Mouse (Mus musculus) urinary bladder, postnatal 14 days (tissue): ENCODE data around the gene Dnajc5g.
A peak's percentile ranks its signal among the peaks of the same experiment; 100 is the strongest.

ENCODE experiments used
- DNase-seq: peaks from one replicate; pipeline ENCODE4 v3.0.0; 2021; ENCODE audit warnings: low spot score

The Dnajc5g gene

DNA sequence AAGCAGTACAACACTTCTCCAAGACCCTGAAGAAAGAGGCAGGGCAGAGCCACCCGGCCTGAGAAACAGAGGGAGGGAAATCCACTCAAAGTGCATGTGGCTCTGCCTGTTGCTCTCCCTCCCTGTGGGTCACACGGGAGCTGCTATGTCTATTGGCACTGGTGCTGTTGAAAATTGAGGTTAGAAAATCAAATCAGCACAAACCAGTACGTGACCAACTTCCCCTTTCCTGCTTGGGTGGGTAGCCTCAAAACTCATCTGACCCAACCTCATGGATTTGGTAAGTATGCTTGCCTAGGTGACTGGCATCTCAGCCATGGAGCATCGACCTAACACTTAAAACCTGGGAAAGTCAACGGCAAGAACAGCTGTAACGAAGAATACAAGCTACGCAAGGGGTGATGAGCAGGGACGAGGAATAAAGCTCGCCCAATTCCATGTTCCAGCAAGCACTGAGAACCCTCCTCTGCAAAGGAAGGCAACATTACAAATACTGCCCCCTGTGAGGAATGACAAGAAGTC lies at the start of gene Dnajc5g:
Gene Dnajc5g (plus strand): TSS at position 472 of the 522 bp plus-strand sequence.
- no peak for DNase-seq

GRCm38 (mm10) chr5:31069810-31070209 lies 36.3 kb upstream of the Dnajc5g start:
- no peak for DNase-seq

- DNase-seq, result no peak
Observed at GRCm38 (mm10) chr5:31071059-31071458, 35.0 kb upstream of the Dnajc5g start.

DNA sequence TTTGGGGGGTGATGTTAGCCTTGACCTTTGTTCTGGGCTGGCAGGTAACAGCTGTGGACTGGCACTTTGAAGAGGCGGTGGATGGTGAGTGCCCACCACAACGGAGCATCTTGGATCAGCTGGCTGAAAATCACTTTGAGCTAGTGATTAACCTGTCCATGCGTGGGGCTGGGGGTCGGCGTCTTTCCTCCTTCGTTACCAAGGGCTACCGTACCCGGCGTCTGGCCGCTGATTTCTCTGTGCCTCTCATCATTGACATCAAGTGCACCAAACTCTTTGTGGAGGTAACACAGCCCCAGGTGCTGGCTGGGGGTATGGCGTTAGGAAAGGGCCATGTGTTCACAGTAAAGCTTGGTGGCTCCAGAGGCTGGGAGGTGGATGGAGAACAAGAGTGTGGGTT lies 34.3 kb upstream of the Dnajc5g start:
- DNase-seq, result no peak

GRCm38 (mm10) chr5:31073176-31073575 lies 32.9 kb upstream of the Dnajc5g start:
- no peak for DNase-seq

GRCm38 (mm10) chr5:31076346-31076745 lies 29.7 kb upstream of the Dnajc5g start:
- no peak for DNase-seq

DNA sequence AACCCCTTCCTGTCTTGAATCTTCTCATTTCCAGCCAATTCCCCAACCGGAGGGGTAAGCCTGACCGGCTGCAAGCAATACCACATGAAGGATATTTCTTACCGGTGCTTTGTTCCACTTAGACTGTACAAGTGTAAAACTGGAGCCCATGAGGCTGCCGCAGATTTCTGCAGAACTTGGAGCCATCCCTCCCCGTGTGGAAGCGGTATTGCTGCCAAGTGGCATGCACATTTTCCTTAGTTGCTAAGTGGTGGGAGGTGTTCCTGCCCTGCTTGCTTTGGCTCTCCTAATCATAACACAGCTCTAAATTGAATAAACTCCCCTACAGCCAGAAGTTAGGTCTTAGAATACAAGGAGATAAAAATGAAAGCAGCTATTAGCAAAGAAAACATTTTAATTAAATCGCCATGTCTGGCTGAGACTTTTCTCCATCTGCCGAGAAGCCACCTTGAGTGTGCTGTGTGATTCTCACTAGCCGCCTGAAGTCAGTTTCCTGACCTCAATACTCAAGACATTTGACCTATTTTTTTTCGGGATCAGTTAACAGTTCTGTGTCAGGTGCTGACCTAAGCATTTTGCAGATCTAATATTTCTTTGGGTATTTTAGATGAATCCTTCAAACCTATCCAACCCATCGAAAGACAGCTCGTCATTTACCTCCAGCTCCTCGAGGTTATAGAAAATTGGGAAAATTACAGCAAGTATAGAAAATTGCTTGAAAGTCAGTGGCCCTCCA lies 25.9 kb upstream of the Dnajc5g start:
- no peak for DNase-seq

- DNase-seq, result no peak
Observed at GRCm38 (mm10) chr5:31080795-31081164, 25.3 kb upstream of the Dnajc5g start.

DNA sequence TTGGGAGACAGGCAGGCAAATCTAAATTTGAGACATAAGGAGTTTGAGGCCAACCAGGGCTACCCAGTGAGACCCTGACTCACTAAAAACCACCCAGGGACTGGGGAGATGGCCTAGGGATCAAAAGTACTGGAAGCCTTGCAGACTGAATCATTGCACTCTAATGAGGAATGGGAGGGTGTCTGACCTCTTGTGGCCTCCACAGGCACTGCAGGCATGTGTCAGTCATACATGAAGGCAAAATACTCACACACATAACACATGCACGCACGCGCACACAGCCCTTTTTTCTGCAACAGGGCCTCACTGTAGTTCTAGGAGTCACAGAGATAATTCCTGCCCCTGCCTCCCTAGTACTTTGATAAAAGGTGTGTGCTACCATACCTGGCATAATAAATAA lies 24.7 kb upstream of the Dnajc5g start:
- peak; percentile 41 for DNase-seq

GRCm38 (mm10) chr5:31082355-31082754 lies 23.7 kb upstream of the Dnajc5g start:
- DNase-seq, result peak; percentile 59

DNA sequence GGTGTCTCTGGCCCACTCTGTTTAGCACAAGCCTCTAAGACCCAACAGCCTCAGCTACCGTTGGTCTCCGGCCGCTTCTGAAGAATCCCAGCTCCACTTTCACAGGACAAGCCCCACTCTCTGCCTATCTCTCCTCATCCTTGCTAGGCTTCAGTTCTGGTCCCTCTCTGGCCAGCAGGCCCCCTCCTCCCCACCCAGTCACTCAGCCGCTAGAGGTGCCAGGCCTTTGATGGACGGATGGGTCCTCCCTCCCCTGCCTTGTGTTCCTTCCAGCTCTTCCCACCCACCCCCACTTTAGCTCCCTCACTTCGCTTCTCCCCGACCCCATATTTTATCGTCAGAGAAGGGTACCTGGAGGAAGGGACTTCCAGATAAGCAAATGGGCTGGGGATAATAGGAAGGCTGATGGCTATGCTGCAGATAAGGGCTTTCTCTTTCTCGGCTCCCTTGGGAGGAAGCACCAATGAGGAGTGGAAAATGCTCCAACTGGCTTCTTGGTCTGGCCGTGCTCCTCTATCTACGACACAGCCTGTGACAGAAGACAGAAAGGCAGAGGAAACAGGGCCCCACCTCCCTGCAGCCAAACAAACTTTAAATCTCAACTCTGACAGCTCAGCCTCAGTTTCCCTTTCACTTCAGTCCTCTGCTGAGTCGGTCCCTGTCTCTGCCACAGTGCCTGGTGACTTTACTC lies 23.0 kb upstream of the Dnajc5g start:
- DNase-seq, result no peak

DNA sequence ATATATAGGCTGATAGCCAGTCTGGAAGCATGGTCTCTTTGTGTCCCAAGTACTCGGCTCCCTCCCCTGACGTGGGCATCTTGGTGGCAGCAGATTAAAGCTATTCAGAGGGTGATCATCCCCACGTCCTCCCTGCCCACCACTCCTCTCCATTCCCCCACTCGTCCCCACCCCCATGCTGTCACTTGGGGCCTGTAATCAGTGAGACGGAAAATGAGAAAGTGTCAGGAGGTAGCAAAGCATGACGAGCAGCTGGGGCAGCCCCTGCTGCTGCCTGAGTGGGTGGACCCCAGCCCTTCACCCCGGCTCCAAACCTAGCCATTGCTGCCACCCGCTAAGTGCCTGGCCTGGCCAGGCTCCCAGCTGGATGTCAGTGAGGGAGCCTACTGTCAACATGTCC lies 22.1 kb upstream of the Dnajc5g start:
- DNase-seq, result no peak

GRCm38 (mm10) chr5:31086606-31087005 lies 19.5 kb upstream of the Dnajc5g start:
- no peak for DNase-seq

- DNase-seq, result no peak
Observed at GRCm38 (mm10) chr5:31087131-31087530, 19.0 kb upstream of the Dnajc5g start.

- DNase-seq, result no peak
Observed at GRCm38 (mm10) chr5:31092231-31092975, 13.7 kb upstream of the Dnajc5g start.

DNA sequence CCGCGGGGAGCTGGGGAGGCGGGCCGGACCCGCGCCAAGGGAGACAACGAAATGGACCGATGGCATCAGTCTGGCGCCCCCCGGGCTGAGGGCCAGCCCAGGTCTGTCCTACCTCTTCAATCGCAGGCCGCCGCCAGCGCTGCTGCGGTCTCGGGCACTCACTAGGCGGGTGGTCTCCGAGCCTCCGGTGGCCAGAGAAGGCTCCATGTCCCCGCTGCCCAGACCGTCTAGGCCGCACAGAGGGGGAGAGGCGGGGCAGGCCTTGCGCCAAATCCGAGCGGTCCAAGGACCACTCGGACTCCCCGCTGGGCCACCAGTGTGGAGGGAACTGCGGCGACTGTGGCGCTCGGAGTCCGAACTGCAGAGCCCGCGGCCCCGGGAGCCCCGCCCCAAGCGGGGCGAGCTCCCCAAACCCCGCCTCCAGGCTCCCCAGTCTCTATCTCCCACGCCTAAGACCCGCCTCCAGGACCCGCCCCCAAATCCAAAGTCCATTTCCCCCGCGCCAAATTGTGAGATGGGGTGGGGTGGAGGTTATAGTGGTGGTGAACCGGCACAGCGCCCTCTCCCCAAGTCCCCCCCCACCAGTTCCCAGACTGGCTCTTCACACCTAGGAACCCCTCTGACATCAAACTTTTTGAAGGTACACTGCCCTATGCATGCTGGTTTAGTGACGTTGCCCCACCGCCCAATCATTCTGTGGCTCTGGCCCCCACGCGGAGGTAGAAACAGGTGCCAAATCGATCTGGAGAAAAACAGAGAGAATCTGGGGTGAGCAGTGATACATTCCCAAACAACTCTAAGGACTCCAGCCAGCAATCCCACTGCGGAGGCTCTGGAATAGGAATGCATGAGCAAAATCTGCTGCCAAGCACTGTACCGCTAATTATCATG lies 12.7 kb upstream of the Dnajc5g start:
- DNase-seq, result no peak

GRCm38 (mm10) chr5:31094100-31094798 lies 11.8 kb upstream of the Dnajc5g start:
- no peak for DNase-seq

GRCm38 (mm10) chr5:31094799-31095691 lies 11.0 kb upstream of the Dnajc5g start:
- DNase-seq, result peak; percentile 29

- DNase-seq, result no peak
Observed at GRCm38 (mm10) chr5:31095711-31096480, 10.2 kb upstream of the Dnajc5g start.
